Mouse (Mus musculus) ES-CJ7 (cell line): ENCODE measurements around the gene Bhlhe40.

Experiments
- DNase-seq: peaks from one replicate; pipeline ENCODE4 v3.0.0; 2011; ENCODE audit warnings: low read depth, low spot score

Gene Bhlhe40

GRCm38 (mm10) chr6:108660206-108660877, at the start of gene Bhlhe40:
TSS of gene Bhlhe40 (plus strand) at chr6:108660629.
- peak; percentile 78 for DNase-seq

GRCm38 (mm10) chr6:108611663-108612062, 48.8 kb upstream of the Bhlhe40 start:
- no peak for DNase-seq

- no peak for DNase-seq
Measured at GRCm38 (mm10) chr6:108618025-108618424, 42.4 kb upstream of the Bhlhe40 start.

GRCm38 (mm10) chr6:108623028-108623565, 37.3 kb upstream of the Bhlhe40 start:
- no peak for DNase-seq

GRCm38 (mm10) chr6:108624915-108625314, 35.5 kb upstream of the Bhlhe40 start:
- DNase-seq = no peak

- no peak for DNase-seq
Measured at GRCm38 (mm10) chr6:108630701-108631100, 29.7 kb upstream of the Bhlhe40 start.

GRCm38 (mm10) chr6:108638157-108638833, 22.1 kb upstream of the Bhlhe40 start:
- DNase-seq = no peak

GRCm38 (mm10) chr6:108642020-108642419, 18.4 kb upstream of the Bhlhe40 start:
- peak; percentile 51 for DNase-seq

GRCm38 (mm10) chr6:108643035-108643434, 17.4 kb upstream of the Bhlhe40 start:
- DNase-seq = no peak

- peak; percentile 79 for DNase-seq
Measured at GRCm38 (mm10) chr6:108644311-108644710, 16.1 kb upstream of the Bhlhe40 start.

- DNase-seq = no peak
Measured at GRCm38 (mm10) chr6:108647094-108647493, 13.3 kb upstream of the Bhlhe40 start.

GRCm38 (mm10) chr6:108648072-108648471, 12.4 kb upstream of the Bhlhe40 start:
- DNase-seq = no peak

GRCm38 (mm10) chr6:108655861-108656260, 4.6 kb upstream of the Bhlhe40 start:
- peak; percentile 44 for DNase-seq

- peak; percentile 38 for DNase-seq
Measured at GRCm38 (mm10) chr6:108658051-108658415, 2.4 kb upstream of the Bhlhe40 start.

- DNase-seq = peak; percentile 77
Measured at GRCm38 (mm10) chr6:108658416-108659201, 1.8 kb upstream of the Bhlhe40 start.

GRCm38 (mm10) chr6:108659221-108659725, 1.2 kb upstream of the Bhlhe40 start:
- DNase-seq = peak; percentile 78

GRCm38 (mm10) chr6:108659726-108660205, 663 bp upstream of the Bhlhe40 start:
- DNase-seq = peak; percentile 55

GRCm38 (mm10) chr6:108660878-108661389, 505 bp downstream of the Bhlhe40 start:
- no peak for DNase-seq

GRCm38 (mm10) chr6:108661412-108661811, 983 bp downstream of the Bhlhe40 start:
- peak; percentile 86 for DNase-seq

- no peak for DNase-seq
Measured at GRCm38 (mm10) chr6:108661890-108662289, 1.5 kb downstream of the Bhlhe40 start.
